Mouse (Mus musculus): ENCODE results near the gene Stmn3.

Gene Stmn3

DNA sequence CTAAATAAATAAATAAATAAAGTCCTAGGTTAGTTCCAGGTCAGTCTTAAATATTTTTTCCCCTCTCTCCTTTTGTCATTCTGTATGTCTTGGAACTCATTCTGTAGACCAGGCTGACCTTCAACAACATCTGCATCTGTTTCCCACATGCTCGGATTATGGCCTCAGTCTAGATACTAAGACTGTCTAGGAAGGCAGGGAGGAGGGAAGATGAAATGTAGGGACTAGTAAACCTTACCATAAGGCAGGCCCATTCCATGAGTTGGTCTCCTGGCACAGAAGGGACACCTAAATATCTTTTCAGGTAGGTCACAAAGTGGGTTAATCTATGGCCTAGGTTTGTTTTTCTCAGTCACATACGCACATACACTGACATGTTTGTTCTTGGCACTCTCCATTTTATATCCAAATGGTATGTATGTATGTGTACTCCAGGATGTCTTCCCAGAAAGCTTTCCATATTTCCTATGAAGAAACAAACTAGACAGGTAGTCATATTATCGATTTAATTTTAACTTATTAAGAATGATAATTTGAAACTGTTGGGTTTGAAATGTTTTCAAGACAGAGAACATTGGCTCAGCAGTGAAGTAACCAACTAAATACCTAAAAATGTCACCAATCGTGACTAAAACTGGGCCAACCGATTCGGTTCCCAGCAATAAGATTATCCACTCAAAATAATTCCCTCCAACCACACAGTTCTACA, 27.5 kb downstream of the Stmn3 start:
- no peak for DNase-seq (ENCODE audit: low read depth, low spot score)

DNA sequence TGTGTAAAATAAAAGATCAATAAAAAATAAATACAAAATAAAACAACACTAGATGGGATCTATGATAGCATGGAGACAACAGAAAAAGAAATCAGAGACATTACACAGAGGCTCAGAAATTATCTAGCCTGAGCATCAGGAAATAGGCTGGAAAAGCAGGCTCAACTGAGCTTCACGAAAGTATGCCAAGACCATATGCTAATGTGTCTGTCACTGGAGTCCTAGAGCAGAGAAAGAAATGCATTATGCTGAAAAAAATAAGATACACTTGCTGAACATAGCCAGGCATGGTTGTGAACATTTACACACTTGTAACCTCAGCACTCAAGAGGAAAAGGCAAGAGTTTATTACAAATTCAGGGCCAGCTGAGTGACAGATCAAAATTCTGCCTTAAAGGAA, 34.3 kb downstream of the Stmn3 start:
- DNase-seq (ENCODE audit: low read depth, low spot score) = no peak

DNA sequence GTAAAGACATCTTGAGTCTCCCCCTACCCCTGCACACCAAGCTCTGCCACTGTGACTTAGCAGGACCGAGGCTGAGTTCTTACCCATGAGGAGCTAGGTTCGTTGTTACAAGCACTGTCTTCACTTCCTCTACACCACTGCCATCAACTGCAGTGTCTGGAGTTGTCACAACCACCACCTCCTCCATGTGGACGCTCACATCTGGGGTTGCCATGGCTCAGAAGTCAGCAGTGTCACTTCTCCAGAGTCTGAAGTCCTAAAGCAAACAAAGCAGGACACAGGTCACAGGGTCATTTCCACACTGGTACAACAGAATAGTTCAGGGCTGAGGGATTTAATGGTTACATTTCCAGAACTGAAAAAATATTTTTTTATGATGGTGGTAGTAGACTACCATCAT, 36.4 kb downstream of the Stmn3 start:
- no peak for DNase-seq (ENCODE audit: low read depth, low spot score)

DNA sequence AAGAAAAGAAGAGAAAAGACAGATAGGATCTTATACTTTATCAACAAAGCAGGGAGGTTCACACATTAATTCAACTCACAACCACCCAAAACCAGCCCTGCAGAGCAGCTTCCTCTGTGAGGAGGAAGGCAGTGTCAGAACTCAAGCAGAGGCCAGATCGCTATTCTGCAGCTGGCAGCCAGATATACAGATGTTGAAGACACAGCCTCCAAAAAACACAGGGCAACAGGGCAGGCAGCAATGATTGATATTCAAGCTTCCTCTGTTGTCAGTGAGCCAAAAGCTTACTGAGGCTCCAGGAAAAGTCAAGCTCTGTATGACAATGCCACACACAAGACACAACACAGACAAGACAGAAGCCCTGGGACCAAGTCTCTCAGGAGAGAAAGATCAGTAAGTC, 37.5 kb downstream of the Stmn3 start:
- DNase-seq (ENCODE audit: low read depth, low spot score) = no peak

DNA sequence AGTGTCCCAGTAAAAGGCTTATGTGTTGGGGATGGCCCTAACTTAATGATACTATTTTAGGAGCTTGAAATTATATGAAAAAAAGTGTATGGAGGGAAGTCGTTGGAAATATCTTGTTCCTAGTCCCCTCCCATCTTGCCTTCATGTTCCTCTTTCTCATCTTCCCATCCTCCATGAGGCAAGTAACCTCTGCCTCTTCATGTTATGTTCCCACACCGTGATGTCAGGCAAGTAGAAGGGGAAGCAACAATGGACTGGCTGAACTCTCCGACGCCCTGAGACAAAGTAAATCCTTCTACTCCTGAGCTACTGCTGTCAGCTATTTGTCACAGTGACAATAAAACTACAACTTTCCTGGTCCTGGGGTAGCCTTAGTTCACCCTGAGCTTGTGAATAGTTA, 39.7 kb downstream of the Stmn3 start:
- DNase-seq (ENCODE audit: low read depth, low spot score) = no peak

DNA sequence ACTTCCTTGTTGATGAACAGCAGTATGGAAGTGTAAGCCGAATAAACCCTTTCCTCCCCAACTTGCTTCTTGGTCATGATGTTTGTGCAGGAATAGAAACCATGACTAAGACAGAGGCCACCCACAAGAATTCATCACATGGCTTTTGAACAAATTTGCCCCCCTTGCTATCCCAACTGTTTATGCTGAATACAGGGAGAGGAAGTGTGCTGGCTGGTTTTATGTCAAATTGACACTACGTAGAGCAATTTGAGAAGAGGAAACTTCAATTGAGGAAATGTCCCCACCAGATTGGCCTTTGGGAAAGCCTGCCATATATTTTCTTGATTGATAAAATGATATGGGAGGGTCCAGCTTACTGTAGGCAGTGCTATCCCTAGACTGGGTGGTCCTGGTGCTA, 40.5 kb downstream of the Stmn3 start:
- DNase-seq (ENCODE audit: low read depth, low spot score) = no peak

DNA sequence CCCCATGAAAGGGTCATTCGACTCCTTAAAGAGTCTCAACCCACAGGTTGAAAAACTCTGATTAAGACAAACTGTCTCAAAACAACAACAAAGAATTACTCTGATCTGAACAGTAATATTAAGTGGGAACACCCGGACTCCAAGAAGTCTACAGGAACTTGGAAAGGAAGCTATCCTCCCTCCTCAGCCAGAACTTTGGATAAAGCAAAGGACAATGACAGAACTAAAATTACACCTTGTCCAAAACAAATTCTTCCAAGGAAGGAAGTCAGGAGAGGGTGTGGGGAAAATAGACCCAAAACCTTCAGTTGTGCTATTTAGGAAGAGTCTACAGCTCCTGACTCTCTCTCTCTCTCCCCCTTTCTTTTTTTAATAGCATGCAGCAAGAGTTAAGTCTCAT, 42.2 kb downstream of the Stmn3 start:
- DNase-seq (ENCODE audit: low read depth, low spot score) = no peak

DNA sequence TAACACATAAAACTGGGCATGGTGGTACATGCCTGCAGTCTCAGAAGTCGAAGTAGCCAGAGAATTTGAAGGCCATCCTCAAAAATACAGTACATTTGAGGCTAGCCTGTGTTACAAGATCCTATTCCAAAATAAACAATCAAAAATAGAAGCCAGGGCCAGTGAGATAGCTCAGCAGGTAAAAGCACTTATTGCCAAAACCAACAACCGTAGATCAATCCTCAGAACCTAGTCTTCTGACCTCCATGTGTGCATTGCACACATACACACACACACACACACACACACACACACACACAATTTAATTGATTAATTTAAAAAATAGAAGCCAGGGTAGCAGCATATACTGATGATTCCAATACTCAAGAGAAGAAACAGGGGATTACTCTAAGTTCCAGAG, 47.5 kb downstream of the Stmn3 start:
- DNase-seq (ENCODE audit: low read depth, low spot score) = no peak

Data from forelimb bud, embryonic 11.5 days (tissue).